Mouse (Mus musculus) large intestine, adult 2 months (tissue): ENCODE measurements around the gene Ramp2. TPM values are rescaled to one million over a fixed set of nuclear protein-coding genes. Genes with fewer than 3 reads are reported as not detected.
A peak's percentile ranks its signal among the peaks of the same experiment; 100 is the strongest.

Experiments
- DNase-seq: peaks from one replicate; pipeline ENCODE4 v3.0.0-alpha.2; 2012; ENCODE audit warnings: low read depth, low spot score
- WGBS: fragments of 180-500 bp; shearing (Covaris S2); methylation state at CpG from one replicate; pipeline ENCODE4 v1.1.7; 2018; 5-methylcytosine and 5-hydroxymethylcytosine counted together
- polyA plus RNA-seq: library from polyadenylated mRNA; depleted of rRNA; stranded (reverse); fragments of >200 nt; gene quantifications from 2 replicates; pipeline ENCODE4 v1.2.3, GENCODE M21; 2012; rRNA removed

Gene Ramp2
- 38.9 and 40.8 TPM in 2 replicates for polyA plus RNA-seq

GRCm38 (mm10) chr11:101245855-101246701 is at the start of gene Ramp2:
Gene Ramp2, plus strand, starts transcription at chr11:101246028.
- WGBS = 3% methylated on average over 62 of the region's 63 CpGs
- DNase-seq = no peak

GRCm38 (mm10) chr11:101196175-101196574 is 49.7 kb upstream of the Ramp2 start:
- DNase-seq = no peak

GRCm38 (mm10) chr11:101199555-101199954 is 46.3 kb upstream of the Ramp2 start:
- WGBS = 91% methylated on average over 3 of the region's 3 CpGs
- DNase-seq = no peak

More at GRCm38 (mm10) chr11:101196175-101196574, 49.7 kb upstream of the Ramp2 start:
- 95% methylated on average over 8 of the region's 8 CpGs for WGBS

- 38% methylated on average over 7 of the region's 7 CpGs for WGBS
- DNase-seq = no peak
These were observed 44.8 kb upstream of the Ramp2 start for GRCm38 (mm10) chr11:101200986-101201385.

- 45% methylated on average over 3 of the region's 3 CpGs for WGBS
- peak; percentile 73 for DNase-seq
These were observed 33.9 kb upstream of the Ramp2 start for GRCm38 (mm10) chr11:101211970-101212369.

- no peak for DNase-seq
- 90% methylated on average over 5 of the region's 5 CpGs for WGBS
These were observed 28.9 kb upstream of the Ramp2 start for GRCm38 (mm10) chr11:101216936-101217335.

GRCm38 (mm10) chr11:101218436-101219055 is 27.3 kb upstream of the Ramp2 start:
- 83% methylated on average over 10 of the region's 10 CpGs for WGBS

GRCm38 (mm10) chr11:101220853-101221252 is 25.0 kb upstream of the Ramp2 start:
- 20% methylated on average over 2 of the region's 2 CpGs for WGBS
- no peak for DNase-seq

More at GRCm38 (mm10) chr11:101218436-101219055, 27.3 kb upstream of the Ramp2 start:
- DNase-seq = no peak

GRCm38 (mm10) chr11:101221306-101221986 is 24.4 kb upstream of the Ramp2 start:
- no peak for DNase-seq
- 49% methylated on average over 8 of the region's 8 CpGs for WGBS

- DNase-seq = no peak
These were observed 21.5 kb upstream of the Ramp2 start for GRCm38 (mm10) chr11:101224337-101224736.

GRCm38 (mm10) chr11:101225331-101226064 is 20.3 kb upstream of the Ramp2 start:
- 13% methylated on average over 25 of the region's 25 CpGs for WGBS
- no peak for DNase-seq

More at GRCm38 (mm10) chr11:101224337-101224736, 21.5 kb upstream of the Ramp2 start:
- 52% methylated on average over 3 of the region's 3 CpGs for WGBS

GRCm38 (mm10) chr11:101226065-101226701 is 19.6 kb upstream of the Ramp2 start, which contains the start of gene Ezh1:
Gene Ezh1, minus strand, starts transcription at chr11:101226463.
- under 1% methylated on average over 56 of the region's 56 CpGs for WGBS
- DNase-seq = peak; percentile 85

GRCm38 (mm10) chr11:101229361-101229900 is 16.4 kb upstream of the Ramp2 start:
- no peak for DNase-seq
- 40% methylated on average over 8 of the region's 8 CpGs for WGBS

GRCm38 (mm10) chr11:101230061-101230511 is 15.7 kb upstream of the Ramp2 start:
- 65% methylated on average over 2 of the region's 2 CpGs for WGBS

GRCm38 (mm10) chr11:101230526-101230925 is 15.3 kb upstream of the Ramp2 start:
- WGBS = 53% methylated on average over 5 of the region's 5 CpGs

More at GRCm38 (mm10) chr11:101230061-101230511, 15.7 kb upstream of the Ramp2 start:
- no peak for DNase-seq

GRCm38 (mm10) chr11:101230991-101231871 is 14.6 kb upstream of the Ramp2 start:
- 13% methylated on average over 18 of the region's 18 CpGs for WGBS
- DNase-seq = no peak

More at GRCm38 (mm10) chr11:101230526-101230925, 15.3 kb upstream of the Ramp2 start:
- DNase-seq = no peak

GRCm38 (mm10) chr11:101232010-101232839 is 13.6 kb upstream of the Ramp2 start:
- no peak for DNase-seq
- WGBS = 48% methylated on average over 6 of the region's 6 CpGs
